Mouse (Mus musculus) kidney, postnatal 0 days (tissue): Measurements from ENCODE around the gene Crb3. TPM values are rescaled to one million over a fixed set of nuclear protein-coding genes. Genes with fewer than 3 reads are reported as not detected.

Experiments used
- ATAC-seq: fragments of 200-750 bp; cut with Nextera tagmentation; replicated peaks from 2 replicates; pipeline ENCODE4 v1.8.0; 2017; ENCODE audit warnings: low read depth, moderate number of reproducible peaks, moderate TSS enrichment, moderate library complexity; ENCODE audit not compliant: low FRiP score
- DNase-seq: peaks from one replicate; pipeline ENCODE4 v3.0.0-alpha.2; 2016; ENCODE audit warnings: low spot score
- H3K27ac ChIP-seq: fragments of 300-500 bp; sonication (generic); 2 replicates; pipeline ENCODE4 v1.5.1; 2014; ENCODE audit warnings: mild to moderate bottlenecking
- H3K27me3 ChIP-seq: fragments of 300-500 bp; sonication (generic); 2 replicates; pipeline ENCODE4 v1.6.1; 2014; ENCODE audit warnings: low read length, mixed read lengths; ENCODE audit not compliant: insufficient read depth
- H3K36me3 ChIP-seq: fragments of 300-500 bp; sonication (generic); 2 replicates; pipeline ENCODE4 v1.6.1; 2014; ENCODE audit warnings: low read length, mixed read lengths; ENCODE audit not compliant: insufficient read depth
- H3K4me1 ChIP-seq: fragments of 300-500 bp; sonication (generic); replicated peaks from 2 replicates; pipeline ENCODE4 v1.6.1; 2014; ENCODE audit warnings: antibody characterized with exemption, low read length, mixed read lengths; ENCODE audit not compliant: insufficient read depth
- H3K4me2 ChIP-seq: fragments of 300-500 bp; sonication (generic); 2 replicates; pipeline ENCODE4 v1.6.1; 2014; ENCODE audit warnings: mild to moderate bottlenecking, low read length, moderate library complexity, mixed read lengths
- H3K4me3 ChIP-seq: fragments of 300-500 bp; sonication (generic); replicated peaks from 2 replicates; pipeline ENCODE4 v1.5.1; 2014; ENCODE audit warnings: low read depth, low read length
- H3K9ac ChIP-seq: fragments of 300-500 bp; sonication (generic); 2 replicates; pipeline ENCODE4 v1.6.1; 2014; ENCODE audit warnings: low read depth, low read length
- H3K9me3 ChIP-seq: fragments of 300-500 bp; sonication (generic); replicated peaks from 2 replicates; pipeline ENCODE4 v1.6.1; 2016; ENCODE audit warnings: low read length, inconsistent platforms, mixed read lengths
- CTCF ChIP-seq: IDR thresholded peaks from 2 replicates; pipeline ENCODE4 v1.5.1; 2016; ENCODE audit warnings: antibody characterized with exemption, low read depth, mild to moderate bottlenecking, moderate library complexity
- WGBS: fragments of 180-500 bp; shearing (Covaris S2); extraction: QIAGEN DNeasy Blood & Tissue Kit; methylation state at CpG from one replicate; pipeline ENCODE4 v1.1.7; 2014; 5-methylcytosine and 5-hydroxymethylcytosine counted together
- polyA plus RNA-seq: library from polyadenylated mRNA; unstranded; fragments of >200 nt; fragmentation: Nextera tagmentation; extraction: Ambion mirVana; gene quantifications from 2 replicates; pipeline ENCODE4 v1.2.1, GENCODE M21; 2015

The Crb3 gene
- polyA plus RNA-seq, 1 experiment from 2014 or later, result 90.9 TPM

GRCm38 (mm10) chr17:57027471-57027870, 31.4 kb upstream of the Crb3 start:
- Histone ChIP-seq H3K4me3 (no peak overlapping the region), H3K4me2 (no peak overlapping the region), H3K9me3 (no peaks in the 10 kb centered on the region), H3K4me1 (peaks cover 12% of the 10 kb centered on the region; the same call in 1 of the 2 replicates), H3K27me3 (no peaks in the 10 kb centered on the region), H3K36me3 (peaks cover 54% of the 10 kb centered on the region), H3K27ac (no peak overlapping the region), H3K9ac (no peak overlapping the region)
- no peak for DNase-seq
- WGBS, result 89% methylated on average over 4 of the region's 4 CpGs
- no peak for TF ChIP-seq CTCF
- ATAC-seq, result no peak

- Histone ChIP-seq H3K4me2 (peak overlapping the region; percentile 89), H3K4me3 (peak overlapping the region; percentile 92), H3K9ac (peak overlapping the region; percentile 99), H3K9me3 (no peaks in the 10 kb centered on the region), H3K27me3 (no peaks in the 10 kb centered on the region), H3K4me1 (peaks cover 13% of the 10 kb centered on the region; the same call in 1 of the 2 replicates), H3K27ac (no peak overlapping the region), H3K36me3 (peaks cover 32% of the 10 kb centered on the region)
- DNase-seq, result no peak
- 17% methylated on average over 8 of the region's 8 CpGs for WGBS
- no peak for TF ChIP-seq CTCF
- ATAC-seq, result no peak
These were observed 29.2 kb upstream of the Crb3 start for GRCm38 (mm10) chr17:57029691-57030090.

- Histone ChIP-seq H3K27ac (peak within 1 kb of the TSS; percentile 93), H3K4me3 (peak within 1 kb of the TSS; percentile 92), H3K9ac (peak within 1 kb of the TSS; percentile 99), H3K4me2 (peak within 1 kb of the TSS; percentile 89), H3K4me1 (peaks cover 13% of the 10 kb centered on the region; the same call in 1 of the 2 replicates), H3K36me3 (peaks cover 20% of the 10 kb centered on the region; the same call in 1 of the 2 replicates), H3K9me3 (no peaks in the 10 kb centered on the region), H3K27me3 (no peaks in the 10 kb centered on the region)
- DNase-seq (no peak), ATAC-seq (no peak)
- under 1% methylated on average over 81 of the region's 99 CpGs for WGBS
- no peak for TF ChIP-seq CTCF
These were observed 27.8 kb upstream of the Crb3 start, which contains the start of gene Khsrp for GRCm38 (mm10) chr17:57030931-57031660. Gene Khsrp, minus strand, starts transcription at chr17:57031522.

- Histone ChIP-seq H3K9ac (peak overlapping the region; percentile 49; the same call in 1 of the 2 replicates), H3K4me2 (peak overlapping the region; percentile 46), H3K36me3 (peaks cover 14% of the 10 kb centered on the region; the same call in 1 of the 2 replicates), H3K27ac (peak overlapping the region; percentile 76), H3K4me1 (peaks cover 13% of the 10 kb centered on the region; the same call in 1 of the 2 replicates), H3K27me3 (no peaks in the 10 kb centered on the region), H3K4me3 (peak overlapping the region; percentile 22), H3K9me3 (no peaks in the 10 kb centered on the region)
- under 1% methylated on average over 38 of the region's 38 CpGs for WGBS
- ATAC-seq (peak; percentile 98), DNase-seq (peak; percentile 100)
- TF ChIP-seq CTCF, result peak; percentile 16; the same call in 1 of the 2 replicates
These were observed 27.1 kb upstream of the Crb3 start for GRCm38 (mm10) chr17:57031661-57032420.

GRCm38 (mm10) chr17:57032854-57033253, 26.1 kb upstream of the Crb3 start:
- H3K4me2 ChIP-seq, result no peak overlapping the region
- H3K36me3 ChIP-seq, result peaks cover 3% of the 10 kb centered on the region; the same call in 1 of the 2 replicates
- no peak overlapping the region for H3K4me3 ChIP-seq
- H3K9ac ChIP-seq, result no peak overlapping the region
- H3K27me3 ChIP-seq, result no peaks in the 10 kb centered on the region
- DNase-seq, result no peak
- H3K27ac ChIP-seq, result no peak overlapping the region; the same call in 1 of the 2 replicates
- no peak for ATAC-seq
- no peak for TF ChIP-seq CTCF
- WGBS, result 84% methylated on average over 4 of the region's 4 CpGs
- peaks cover 13% of the 10 kb centered on the region; the same call in 1 of the 2 replicates for H3K4me1 ChIP-seq
- no peaks in the 10 kb centered on the region for H3K9me3 ChIP-seq

- ATAC-seq, result no peak
- H3K36me3 ChIP-seq, result no peaks in the 10 kb centered on the region
- WGBS, result 51% methylated on average over 8 of the region's 8 CpGs
These were observed 19.9 kb upstream of the Crb3 start for GRCm38 (mm10) chr17:57038978-57039377.

More at GRCm38 (mm10) chr17:57038978-57039377, 19.9 kb upstream of the Crb3 start:
- peak; percentile 43; the same call in 1 of the 2 replicates for TF ChIP-seq CTCF
- Histone ChIP-seq H3K9ac (no peak overlapping the region), H3K4me3 (no peak overlapping the region), H3K27ac (no peak overlapping the region), H3K27me3 (no peaks in the 10 kb centered on the region), H3K4me1 (no peaks in the 10 kb centered on the region), H3K9me3 (no peaks in the 10 kb centered on the region), H3K4me2 (no peak overlapping the region)
- no peak for DNase-seq
